Mouse (Mus musculus): Measurements from ENCODE around the gene Gfod1. TPM values are rescaled to one million over a fixed set of nuclear protein-coding genes. Genes with fewer than 3 reads are reported as not detected.

Gene Gfod1
- 100 to 1,000 TPM; 108 to 112 TPM for total RNA-seq (2021)
- long read RNA-seq, full-length matches to known transcripts: 1 of 44 reads
- long read RNA-seq, partial matches to known transcripts: 0 of 44 reads
- long read RNA-seq, other reads (novel, unspliced or antisense): 43 of 44 reads

GRCm38 (mm10) chr13:43304018-43304431 lies at the start of gene Gfod1:
Gfod1 (minus strand) TSS chr13:43304172.
- DNase-seq (ENCODE audit: low spot score in 2 of 2): peak; percentile 97 to 98

GRCm38 (mm10) chr13:43353356-43353755 lies 49.4 kb upstream of the Gfod1 start:
- peak in 1 of 2 experiments; percentile 15 for DNase-seq (ENCODE audit: low spot score in 2 of 2)

- no peak for DNase-seq (ENCODE audit: low spot score in 2 of 2)
These were observed 46.7 kb upstream of the Gfod1 start for GRCm38 (mm10) chr13:43350489-43351169.

GRCm38 (mm10) chr13:43349376-43349775 lies 45.4 kb upstream of the Gfod1 start:
- no peak for DNase-seq (ENCODE audit: low spot score in 2 of 2)

GRCm38 (mm10) chr13:43346825-43347224 lies 42.9 kb upstream of the Gfod1 start:
- no peak for DNase-seq (ENCODE audit: low spot score in 2 of 2)

- no peak for DNase-seq (ENCODE audit: low spot score in 2 of 2)
These were observed 34.7 kb upstream of the Gfod1 start for GRCm38 (mm10) chr13:43338632-43339031.

- DNase-seq (ENCODE audit: low spot score in 2 of 2): peak in 1 of 2 experiments; percentile 28
These were observed 34.0 kb upstream of the Gfod1 start for GRCm38 (mm10) chr13:43338001-43338400.

- no peak for DNase-seq (ENCODE audit: low spot score in 2 of 2)
These were observed 32.7 kb upstream of the Gfod1 start for GRCm38 (mm10) chr13:43336425-43337221.

- DNase-seq (ENCODE audit: low spot score in 2 of 2): no peak
These were observed 28.6 kb upstream of the Gfod1 start for GRCm38 (mm10) chr13:43332591-43332990.

GRCm38 (mm10) chr13:43331721-43332444 lies 27.9 kb upstream of the Gfod1 start:
- no peak for DNase-seq (ENCODE audit: low spot score in 2 of 2)

GRCm38 (mm10) chr13:43325427-43325826 lies 21.5 kb upstream of the Gfod1 start:
- DNase-seq (ENCODE audit: low spot score in 2 of 2): no peak

- DNase-seq (ENCODE audit: low spot score in 2 of 2): no peak
These were observed 17.5 kb upstream of the Gfod1 start for GRCm38 (mm10) chr13:43321492-43321891.

GRCm38 (mm10) chr13:43319396-43319795 lies 15.4 kb upstream of the Gfod1 start:
- no peak for DNase-seq (ENCODE audit: low spot score in 2 of 2)

- DNase-seq (ENCODE audit: low spot score in 2 of 2): no peak
These were observed 13.4 kb upstream of the Gfod1 start for GRCm38 (mm10) chr13:43317411-43317810.

- no peak for DNase-seq (ENCODE audit: low spot score in 2 of 2)
These were observed 1.4 kb upstream of the Gfod1 start for GRCm38 (mm10) chr13:43305181-43305924.

- DNase-seq (ENCODE audit: low spot score in 2 of 2): no peak
These were observed 728 bp upstream of the Gfod1 start for GRCm38 (mm10) chr13:43304700-43305099.

GRCm38 (mm10) chr13:43303161-43303965 lies 609 bp downstream of the Gfod1 start:
- DNase-seq (ENCODE audit: low spot score in 2 of 2): peak in 1 of 2 experiments; percentile 63

GRCm38 (mm10) chr13:43302651-43303160 lies 1.3 kb downstream of the Gfod1 start:
- no peak for DNase-seq (ENCODE audit: low spot score in 2 of 2)

GRCm38 (mm10) chr13:43302239-43302638 lies 1.7 kb downstream of the Gfod1 start:
- no peak for DNase-seq (ENCODE audit: low spot score in 2 of 2)

GRCm38 (mm10) chr13:43300906-43301305 lies 3.1 kb downstream of the Gfod1 start:
- no peak for DNase-seq (ENCODE audit: low spot score in 2 of 2)

Data from layer of hippocampus, adult 18-20 months (tissue).